Mouse (Mus musculus) heart, adult 2 months (tissue): ENCODE data around the gene Rnf157. TPM values are rescaled to one million over a fixed set of nuclear protein-coding genes. Genes with fewer than 3 reads are reported as not detected.

Source experiments
- DNase-seq, 2 experiments: peaks; one replicate each; pipeline ENCODE4 v3.0.0; 2021
- H3K27ac ChIP-seq: fragments of 200-600 bp; 2 replicates; pipeline ENCODE4 v1.8.1; 2022
- H3K27me3 ChIP-seq: fragments of 200-500 bp; 2 replicates; pipeline ENCODE4 v1.6.1; 2012; ENCODE audit warnings: mild to moderate bottlenecking, low read length, inconsistent platforms, mixed read lengths; ENCODE audit not compliant: control insufficient read depth, insufficient read depth
- H3K36me3 ChIP-seq: fragments of 200-500 bp; 2 replicates; pipeline ENCODE4 v1.6.1; 2012; ENCODE audit warnings: low read length, inconsistent platforms; ENCODE audit not compliant: control insufficient read depth, insufficient read depth
- H3K4me1 ChIP-seq: fragments of 200-500 bp; 2 replicates; pipeline ENCODE4 v1.6.1; 2011; ENCODE audit warnings: low read length; ENCODE audit not compliant: control insufficient read depth, insufficient read depth
- H3K4me3 ChIP-seq: fragments of 200-600 bp; 2 replicates; pipeline ENCODE4 v1.8.1; 2022
- H3K79me2 ChIP-seq: fragments of 200-500 bp; replicated peaks from 2 replicates; pipeline ENCODE4 v1.6.1; 2012; ENCODE audit warnings: mild to moderate bottlenecking, inconsistent platforms, low read length, moderate library complexity, mixed read lengths; ENCODE audit not compliant: control insufficient read depth, insufficient read depth
- H3K9ac ChIP-seq: fragments of 200-500 bp; 2 replicates; pipeline ENCODE4 v1.6.1; 2012; ENCODE audit warnings: low read depth, mild to moderate bottlenecking, control low read depth, inconsistent platforms, low read length, mixed read lengths
- CTCF ChIP-seq: fragments of 200-600 bp; IDR thresholded peaks from 2 replicates; pipeline ENCODE4 v1.8.1; 2022; ENCODE audit warnings: antibody characterized with exemption, mild to moderate bottlenecking, moderate library complexity
- EP300 ChIP-seq: fragments of 200-500 bp; IDR thresholded peaks from 2 replicates; pipeline ENCODE4 v1.6.1; 2011; ENCODE audit warnings: low read depth, low read length, control low read depth; ENCODE audit not compliant: insufficient read depth
- POLR2A ChIP-seq: fragments of 200-500 bp; IDR thresholded peaks from 2 replicates; pipeline ENCODE4 v1.6.1; 2011; ENCODE audit warnings: mild to moderate bottlenecking, low read depth, low read length, control low read depth; ENCODE audit not compliant: insufficient read depth
- WGBS: fragments of 180-500 bp; shearing (Covaris S2); methylation state at CpG from one replicate; pipeline ENCODE4 v1.1.7; 2018; 5-methylcytosine and 5-hydroxymethylcytosine counted together
- intact Hi-C: fragments of 180-260 bp; cut with DNase I; formaldehyde crosslinking; loops from one replicate; pipeline ENCODE4 v1.15.1; 2025
- polyA plus RNA-seq: library from polyadenylated mRNA; depleted of rRNA; stranded (reverse); fragments of >200 nt; gene quantifications from 2 replicates; pipeline ENCODE4 v1.2.3, GENCODE M21; 2012
- total RNA-seq, 2 experiments: library from RNA; stranded (reverse); gene quantifications; 2 replicates each; pipeline ENCODE4 v1.2.3; 2021

Gene Rnf157
- total and polyA plus RNA-seq, 3 experiments = 3.0 to 7.2 (median 6.0) TPM

GRCm38 (mm10) chr11:116312359-116312758, 100.5 kb downstream of the Rnf157 start:
- no peak overlapping the region for H3K9ac ChIP-seq
- H3K79me2 ChIP-seq = no peaks in the 10 kb centered on the region
- intact Hi-C loops = no loop called here
- 62% methylated on average over 8 of the region's 8 CpGs for WGBS
- TF ChIP-seq CTCF (no peak), POLR2A (no peak), EP300 (no peak)
- no peaks in the 10 kb centered on the region for H3K36me3 ChIP-seq
- H3K4me3 ChIP-seq = no peak overlapping the region
- H3K27ac ChIP-seq = no peak overlapping the region
- no peaks in the 10 kb centered on the region for H3K4me1 ChIP-seq
- DNase-seq = no peak
- H3K27me3 ChIP-seq = no peaks in the 10 kb centered on the region

- H3K36me3 ChIP-seq = no peaks in the 10 kb centered on the region
- no peaks in the 10 kb centered on the region for H3K79me2 ChIP-seq
- no peak for DNase-seq
- no peaks in the 10 kb centered on the region for H3K4me1 ChIP-seq
- no peak overlapping the region for H3K9ac ChIP-seq
- WGBS = 29% methylated on average over 8 of the region's 8 CpGs
- intact Hi-C loops = no loop called here
- no peak overlapping the region for H3K27ac ChIP-seq
- TF ChIP-seq EP300 (no peak), CTCF (no peak), POLR2A (no peak)
- no peak overlapping the region for H3K4me3 ChIP-seq
- no peaks in the 10 kb centered on the region for H3K27me3 ChIP-seq
These were observed 101.7 kb downstream of the Rnf157 start for GRCm38 (mm10) chr11:116311169-116311568.

GRCm38 (mm10) chr11:116309601-116310000, 103.2 kb downstream of the Rnf157 start:
- no peak overlapping the region for H3K9ac ChIP-seq
- DNase-seq = no peak
- no peak for TF ChIP-seq CTCF
- TF ChIP-seq POLR2A = no peak
- TF ChIP-seq EP300 = no peak
- intact Hi-C loops = no loop called here
- no peak overlapping the region for H3K4me3 ChIP-seq
- no peak overlapping the region for H3K27ac ChIP-seq
- H3K4me1 ChIP-seq = no peaks in the 10 kb centered on the region; the same call in 1 of the 2 replicates
- no peaks in the 10 kb centered on the region for H3K36me3 ChIP-seq
- 60% methylated on average over 3 of the region's 3 CpGs for WGBS
- no peaks in the 10 kb centered on the region for H3K27me3 ChIP-seq
- H3K79me2 ChIP-seq = no peaks in the 10 kb centered on the region

- no peak for DNase-seq
- TF ChIP-seq POLR2A = no peak
- TF ChIP-seq EP300 = no peak
- no peak for TF ChIP-seq CTCF
- Histone ChIP-seq H3K4me3 (no peak overlapping the region), H3K9ac (no peak overlapping the region), H3K36me3 (no peaks in the 10 kb centered on the region), H3K79me2 (no peaks in the 10 kb centered on the region), H3K27ac (no peak overlapping the region), H3K27me3 (no peaks in the 10 kb centered on the region), H3K4me1 (no peaks in the 10 kb centered on the region; the same call in 1 of the 2 replicates)
- WGBS = 91% methylated on average over 12 of the region's 12 CpGs
- intact Hi-C loops = loop anchor here (2.0 kb wide), 1 partner anchor 33 kb away; the partner anchor contains the start of gene Srp68
These were observed 104.9 kb downstream of the Rnf157 start for GRCm38 (mm10) chr11:116307762-116308531.

GRCm38 (mm10) chr11:116307019-116307725, 105.7 kb downstream of the Rnf157 start, which contains the start of gene Exoc7:
Exoc7 (minus strand) TSS chr11:116307233.
- DNase-seq = no peak
- Histone ChIP-seq H3K9ac (peak within 1 kb of the TSS; percentile 77), H3K4me1 (no peaks in the 10 kb centered on the region; the same call in 1 of the 2 replicates), H3K27ac (peak within 1 kb of the TSS; percentile 84), H3K4me3 (peak within 1 kb of the TSS; percentile 76), H3K27me3 (no peaks in the 10 kb centered on the region), H3K36me3 (no peaks in the 10 kb centered on the region), H3K79me2 (no peaks in the 10 kb centered on the region)
- WGBS = 81% methylated on average over 10 of the region's 10 CpGs
- TF ChIP-seq EP300 = no peak
- TF ChIP-seq CTCF = no peak
- no peak for TF ChIP-seq POLR2A
- intact Hi-C loops = loop anchor here (2.0 kb wide), 1 partner anchor 32 kb away; the partner anchor contains the start of gene Srp68
